Mouse (Mus musculus) testis, adult 2 months (tissue): ENCODE data around the gene Olfr1002. TPM values are rescaled to one million over a fixed set of nuclear protein-coding genes. Genes with fewer than 3 reads are reported as not detected.
"Not testable (repeated sequence)": the region's sequence is repeated elsewhere in the genome, so short reads cannot be mapped to it uniquely, and the experiment has no call there.

Experiments used
- H3K27ac ChIP-seq: fragments of 200-500 bp; 2 replicates; pipeline ENCODE4 v1.5.1; 2012; ENCODE audit warnings: low read depth, low read length; ENCODE audit not compliant: control insufficient read depth, insufficient read depth
- H3K27me3 ChIP-seq: fragments of 200-500 bp; 2 replicates; pipeline ENCODE4 v1.6.1; 2012; ENCODE audit warnings: mild to moderate bottlenecking, low read length, moderate library complexity; ENCODE audit not compliant: control insufficient read depth, insufficient read depth
- H3K36me3 ChIP-seq: fragments of 200-500 bp; 2 replicates; pipeline ENCODE4 v1.6.1; 2012; ENCODE audit warnings: mild to moderate bottlenecking, low read length; ENCODE audit not compliant: control insufficient read depth, insufficient read depth
- H3K4me1 ChIP-seq: fragments of 200-500 bp; 2 replicates; pipeline ENCODE4 v1.6.1; 2012; ENCODE audit warnings: low read length; ENCODE audit not compliant: control insufficient read depth, insufficient read depth
- H3K4me3 ChIP-seq: fragments of 200-500 bp; 2 replicates; pipeline ENCODE4 v1.5.1; 2012; ENCODE audit warnings: low read depth, mild to moderate bottlenecking, low read length, moderate library complexity, mixed read lengths; ENCODE audit not compliant: control insufficient read depth
- CTCF ChIP-seq: fragments of 200-500 bp; IDR thresholded peaks from 2 replicates; pipeline ENCODE4 v1.5.1; 2012; ENCODE audit warnings: low read depth, mild to moderate bottlenecking, inconsistent platforms, low read length, moderate library complexity; ENCODE audit not compliant: control insufficient read depth, insufficient read depth, insufficient replicate concordance
- POLR2A ChIP-seq: fragments of 200-500 bp; IDR thresholded peaks from 2 replicates; pipeline ENCODE4 v1.6.1; 2012; ENCODE audit warnings: low read depth, mild to moderate bottlenecking, inconsistent platforms, low read length, moderate library complexity; ENCODE audit not compliant: control insufficient read depth
- polyA plus RNA-seq: library from polyadenylated mRNA; depleted of rRNA; stranded (reverse); fragments of >200 nt; gene quantifications from 2 replicates; pipeline ENCODE4 v1.2.3, GENCODE M21; 2012; rRNA removed

Olfr1002 gene
- not detected in 2 replicates for polyA plus RNA-seq

GRCm38 (mm10) chr2:85650604-85651003 is at the start of gene Olfr1002:
Gene Olfr1002, minus strand, starts transcription at chr2:85650704.
- H3K36me3 ChIP-seq = no peaks in the 10 kb centered on the region
- no peaks in the 10 kb centered on the region for H3K27me3 ChIP-seq
- H3K4me3 ChIP-seq = no peak within 1 kb of the TSS
- no peaks in the 10 kb centered on the region for H3K4me1 ChIP-seq
- TF ChIP-seq CTCF = no peak
- TF ChIP-seq POLR2A = no peak
- no peak within 1 kb of the TSS for H3K27ac ChIP-seq

GRCm38 (mm10) chr2:85689131-85689530 is 38.6 kb upstream of the Olfr1002 start, which contains the start of gene Olfr1008:
Gene Olfr1008, plus strand, starts transcription at chr2:85689431.
- H3K36me3 ChIP-seq = no peaks in the 10 kb centered on the region
- H3K4me1 ChIP-seq = no peaks in the 10 kb centered on the region
- no peak within 1 kb of the TSS for H3K4me3 ChIP-seq

GRCm38 (mm10) chr2:85678667-85679066 is 28.2 kb upstream of the Olfr1002 start, which contains the start of gene Olfr1006:
Gene Olfr1006, minus strand, starts transcription at chr2:85678767.
- TF ChIP-seq CTCF = no peak
- Histone ChIP-seq H3K27ac (no peak within 1 kb of the TSS), H3K4me1 (no peaks in the 10 kb centered on the region), H3K4me3 (no peak within 1 kb of the TSS), H3K36me3 (no peaks in the 10 kb centered on the region), H3K27me3 (no peaks in the 10 kb centered on the region)

More at GRCm38 (mm10) chr2:85689131-85689530, 38.6 kb upstream of the Olfr1002 start, which contains the start of gene Olfr1008:
- Histone ChIP-seq H3K27ac (no peak within 1 kb of the TSS), H3K27me3 (no peaks in the 10 kb centered on the region)
- no peak for TF ChIP-seq CTCF
- TF ChIP-seq POLR2A = no peak

GRCm38 (mm10) chr2:85664355-85664754 is 13.9 kb upstream of the Olfr1002 start, which contains the start of gene Olfr154:
Gene Olfr154, minus strand, starts transcription at chr2:85664455.
- not testable (repeated sequence) for H3K4me1 ChIP-seq, H3K27ac ChIP-seq, H3K4me3 ChIP-seq, H3K36me3 ChIP-seq, H3K27me3 ChIP-seq

GRCm38 (mm10) chr2:85611803-85612202 is 38.7 kb downstream of the Olfr1002 start, which contains the start of gene Olfr1000:
Gene Olfr1000, minus strand, starts transcription at chr2:85611903.
- TF ChIP-seq POLR2A = no peak
- no peak for TF ChIP-seq CTCF
- H3K4me3 ChIP-seq = no peak within 1 kb of the TSS
- no peaks in the 10 kb centered on the region for H3K27me3 ChIP-seq
- H3K27ac ChIP-seq = no peak within 1 kb of the TSS
- no peaks in the 10 kb centered on the region for H3K36me3 ChIP-seq
- no peaks in the 10 kb centered on the region for H3K4me1 ChIP-seq

Other genes starting within 250 kb of the Olfr1002 start
- not detected in 2 replicates for gene Olfr992, start 241.2 kb downstream of the Olfr1002 start, polyA plus RNA-seq
- 0.11 TPM in 1 of 2 replicates, not detected in the other for gene Olfr993, start 235.8 kb downstream of the Olfr1002 start, polyA plus RNA-seq
- gene Olfr994, start 214.3 kb downstream of the Olfr1002 start, polyA plus RNA-seq = not detected in 2 replicates
- not detected in 2 replicates for gene Olfr995, start 207.1 kb downstream of the Olfr1002 start, polyA plus RNA-seq
- gene 4833423E24Rik, start 131.7 kb downstream of the Olfr1002 start, polyA plus RNA-seq = not detected in 2 replicates
- gene Olfr996, start 71.5 kb downstream of the Olfr1002 start, polyA plus RNA-seq = not detected in 2 replicates
- gene Olfr998, start 61.8 kb downstream of the Olfr1002 start, polyA plus RNA-seq = not detected in 2 replicates
- not detected in 2 replicates for gene Olfr1000, start 38.8 kb downstream of the Olfr1002 start, polyA plus RNA-seq
- not detected in 2 replicates for gene Olfr154, start 13.8 kb upstream of the Olfr1002 start, polyA plus RNA-seq
- gene Olfr1006, start 28.1 kb upstream of the Olfr1002 start, polyA plus RNA-seq = not detected in 2 replicates
- gene Olfr1008, start 38.7 kb upstream of the Olfr1002 start, polyA plus RNA-seq = not detected in 2 replicates
- not detected in 2 replicates for gene Olfr1009, start 64.7 kb upstream of the Olfr1002 start, polyA plus RNA-seq
- not detected in 2 replicates for gene Olfr1012, start 112.1 kb upstream of the Olfr1002 start, polyA plus RNA-seq
- gene Olfr1013, start 116.4 kb upstream of the Olfr1002 start, polyA plus RNA-seq = not detected in 2 replicates
- not detected in 2 replicates for gene Olfr1014, start 122.0 kb upstream of the Olfr1002 start, polyA plus RNA-seq
- not detected in 2 replicates for gene Olfr1015, start 131.3 kb upstream of the Olfr1002 start, polyA plus RNA-seq
- not detected in 2 replicates for gene Olfr1016, start 151.8 kb upstream of the Olfr1002 start, polyA plus RNA-seq
- gene Olfr1018, start 167.8 kb upstream of the Olfr1002 start, polyA plus RNA-seq = not detected in 2 replicates
- gene Olfr1019, start 194.8 kb upstream of the Olfr1002 start, polyA plus RNA-seq = not detected in 2 replicates
- not detected in 2 replicates for gene Olfr1020, start 196.3 kb upstream of the Olfr1002 start, polyA plus RNA-seq
- not detected in 2 replicates for gene Olfr1022, start 217.9 kb upstream of the Olfr1002 start, polyA plus RNA-seq
- not detected in 2 replicates for gene Olfr1023, start 234.9 kb upstream of the Olfr1002 start, polyA plus RNA-seq